Mouse (Mus musculus): Measurements from ENCODE around the gene App.

- TF ChIP-seq FLI1 (IDR thresholded peaks at IDR 0.05; ENCODE audit: low read length) (no peak), GATA1 (IDR thresholded peaks at IDR 0.05; ENCODE audit: borderline replicate concordance, low read length) (no peak)
Observed at GRCm38 (mm10) chr16:85121983-85122382, 51.6 kb downstream of the App start.

Data from megakaryocyte, embryonic 14.5 days (primary cell).